Mouse (Mus musculus) T-cell, adult 2 months (primary cell): ENCODE measurements at regions not wholly inside any gene's neighbourhood (a gene's known extent, or its start where the extent isn't known, plus 50 kb on each side); places are given as distances from the start of the nearest gene placed in this dataset.

Experiments
- DNase-seq: peaks from one replicate; pipeline ENCODE4 v3.0.0; 2022; ENCODE audit warnings: low spot score

DNA sequence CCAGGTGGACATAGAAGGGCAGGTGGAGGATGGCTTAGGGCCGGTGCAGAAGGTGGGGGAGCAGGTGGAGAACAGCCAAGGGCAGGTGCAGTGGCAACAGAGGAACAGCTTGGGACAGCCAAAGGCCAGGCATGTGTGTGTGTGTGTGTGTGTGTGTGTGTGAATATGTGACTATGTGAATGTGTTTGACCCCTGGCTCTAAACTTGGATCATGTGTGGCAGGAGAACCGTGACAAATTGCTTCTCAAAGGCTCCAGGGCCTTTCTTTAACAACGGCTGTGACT, 236.7 kb upstream of the Wscd1 start:
- no peak for DNase-seq

DNA sequence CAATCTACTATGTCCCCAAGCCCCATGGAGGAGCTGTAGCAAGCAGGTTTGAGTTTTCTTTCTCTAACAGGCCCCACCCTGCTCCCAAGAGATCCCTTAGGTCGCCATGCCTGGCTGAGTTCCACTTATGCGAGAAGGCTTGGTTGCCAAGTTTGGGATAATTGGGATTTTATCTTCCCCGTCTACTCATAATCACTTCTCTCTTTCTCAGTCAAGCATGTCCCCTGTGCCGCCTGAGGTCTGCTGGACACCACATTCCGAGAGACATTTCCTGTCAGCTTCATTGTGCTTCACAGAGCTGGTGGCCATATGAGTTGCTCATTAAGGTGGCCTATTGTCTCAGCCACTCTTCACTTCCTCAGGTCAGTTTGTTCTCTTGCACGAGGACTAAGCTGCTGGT, 234.5 kb upstream of the Wscd1 start:
- DNase-seq, result no peak

GRCm38 (mm10) chr11:71517377-71517776, 232.3 kb upstream of the Wscd1 start:
- no peak for DNase-seq

DNA sequence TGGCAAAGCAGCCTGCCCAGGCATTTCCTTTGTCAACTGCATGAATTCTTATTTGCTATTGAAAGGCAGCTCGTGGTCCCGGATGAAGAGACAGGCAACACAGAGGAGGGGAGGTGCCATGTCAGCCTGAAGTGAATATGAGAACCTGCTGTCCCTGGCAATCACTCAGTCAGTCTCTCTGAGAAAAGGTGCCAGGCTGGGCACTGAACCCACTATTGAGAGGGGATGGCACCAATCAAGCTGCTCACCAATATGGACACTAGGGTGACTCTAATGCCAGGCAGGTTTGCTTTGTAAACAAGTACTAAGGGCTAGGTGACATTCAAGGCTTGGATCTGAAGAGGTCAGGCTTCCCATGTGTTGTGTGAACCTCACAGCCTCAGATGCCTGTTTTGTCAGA, 222.0 kb upstream of the Wscd1 start:
- DNase-seq, result no peak

DNA sequence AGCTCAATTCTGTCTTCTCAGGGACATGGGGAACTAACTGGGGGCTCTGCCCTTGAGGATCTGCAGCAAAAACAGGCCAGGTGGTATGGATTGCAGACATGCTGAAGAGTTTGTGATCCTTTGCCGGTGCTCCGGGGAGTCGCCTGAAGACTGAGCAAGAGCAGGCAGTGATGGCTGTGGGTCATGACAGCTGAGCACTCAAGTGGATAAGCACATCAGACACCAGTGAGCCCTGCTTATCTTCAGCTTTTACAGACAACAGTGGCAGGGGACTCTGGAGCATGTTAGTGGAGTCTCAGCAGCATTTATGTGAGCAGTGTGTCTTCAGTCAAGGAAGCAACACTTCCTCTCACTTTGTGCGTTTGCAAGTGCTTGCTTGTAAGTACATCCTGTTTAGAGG, 221.1 kb upstream of the Wscd1 start:
- DNase-seq, result no peak

GRCm38 (mm10) chr11:71541178-71541845, 208.4 kb upstream of the Wscd1 start:
- no peak for DNase-seq

DNA sequence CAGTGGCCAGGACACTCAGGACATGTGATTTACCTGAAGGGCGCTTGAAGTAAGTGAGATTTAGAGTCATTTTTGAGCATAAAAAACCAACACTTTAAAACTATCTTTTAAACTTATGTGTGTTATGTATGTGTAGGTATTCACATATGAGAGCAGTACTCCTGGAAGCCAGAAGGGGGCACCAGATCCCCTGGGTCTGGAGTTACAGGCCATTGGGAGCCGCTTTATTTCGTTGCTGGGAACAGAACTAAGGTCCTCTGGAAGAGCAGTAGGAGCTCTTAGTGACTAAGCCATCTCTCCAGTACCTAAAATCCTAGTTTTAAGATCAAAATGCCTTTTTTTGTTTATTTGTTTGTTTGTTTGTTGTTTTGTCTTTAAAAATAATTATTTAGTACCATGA, 192.3 kb upstream of the Wscd1 start:
- no peak for DNase-seq

GRCm38 (mm10) chr11:71564831-71565230, 184.9 kb upstream of the Wscd1 start:
- no peak for DNase-seq

DNA sequence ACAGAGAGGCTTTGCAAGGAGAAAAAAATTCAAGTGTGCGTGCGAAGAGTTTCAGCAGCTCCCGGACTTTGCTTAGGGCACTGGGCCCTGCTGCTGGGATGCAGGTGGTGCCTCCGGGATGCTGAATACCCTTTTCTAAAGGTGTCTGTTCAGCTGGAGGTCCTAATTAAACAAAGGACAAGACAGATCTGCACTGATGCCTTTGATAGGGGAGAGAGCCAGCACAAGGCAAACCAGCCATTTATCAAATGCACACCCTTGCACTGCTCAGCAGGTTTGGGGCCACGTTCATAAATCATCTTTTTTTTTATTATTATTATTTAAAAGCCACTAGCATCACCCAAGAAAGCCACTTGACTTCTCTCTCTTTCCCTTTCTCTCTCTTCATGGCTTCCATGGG, 172.9 kb upstream of the Wscd1 start:
- DNase-seq, result no peak

- DNase-seq, result no peak
Measured at GRCm38 (mm10) chr11:71581775-71582174, 167.9 kb upstream of the Wscd1 start.

- no peak for DNase-seq
Measured at GRCm38 (mm10) chr11:71591014-71591413, 158.7 kb upstream of the Wscd1 start.

- DNase-seq, result no peak
Measured at GRCm38 (mm10) chr11:71594250-71594847, 155.4 kb upstream of the Wscd1 start.

DNA sequence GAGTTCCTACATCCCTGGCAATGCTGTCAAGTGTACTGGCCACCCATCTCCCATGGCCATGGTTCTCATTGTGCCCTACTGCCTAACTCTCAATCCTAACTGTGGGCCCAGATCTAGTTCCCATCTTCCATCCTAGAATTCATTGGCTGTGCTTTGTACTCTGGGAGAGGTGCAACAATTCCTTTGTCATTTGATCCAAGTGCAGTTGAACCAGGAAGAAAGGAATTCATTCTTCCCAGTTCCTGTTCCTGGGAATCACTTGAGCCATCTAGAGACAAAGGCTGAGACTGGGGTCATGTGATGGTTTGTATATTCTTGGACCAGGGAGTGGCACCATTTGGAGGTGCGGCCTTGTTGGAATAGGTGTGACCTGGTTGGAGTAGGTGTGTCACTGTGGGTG, 152.0 kb upstream of the Wscd1 start:
- DNase-seq, result no peak

GRCm38 (mm10) chr11:71610782-71611181, 138.9 kb upstream of the Wscd1 start:
- no peak for DNase-seq

GRCm38 (mm10) chr11:71615526-71615925, 134.2 kb upstream of the Wscd1 start:
- DNase-seq, result no peak

DNA sequence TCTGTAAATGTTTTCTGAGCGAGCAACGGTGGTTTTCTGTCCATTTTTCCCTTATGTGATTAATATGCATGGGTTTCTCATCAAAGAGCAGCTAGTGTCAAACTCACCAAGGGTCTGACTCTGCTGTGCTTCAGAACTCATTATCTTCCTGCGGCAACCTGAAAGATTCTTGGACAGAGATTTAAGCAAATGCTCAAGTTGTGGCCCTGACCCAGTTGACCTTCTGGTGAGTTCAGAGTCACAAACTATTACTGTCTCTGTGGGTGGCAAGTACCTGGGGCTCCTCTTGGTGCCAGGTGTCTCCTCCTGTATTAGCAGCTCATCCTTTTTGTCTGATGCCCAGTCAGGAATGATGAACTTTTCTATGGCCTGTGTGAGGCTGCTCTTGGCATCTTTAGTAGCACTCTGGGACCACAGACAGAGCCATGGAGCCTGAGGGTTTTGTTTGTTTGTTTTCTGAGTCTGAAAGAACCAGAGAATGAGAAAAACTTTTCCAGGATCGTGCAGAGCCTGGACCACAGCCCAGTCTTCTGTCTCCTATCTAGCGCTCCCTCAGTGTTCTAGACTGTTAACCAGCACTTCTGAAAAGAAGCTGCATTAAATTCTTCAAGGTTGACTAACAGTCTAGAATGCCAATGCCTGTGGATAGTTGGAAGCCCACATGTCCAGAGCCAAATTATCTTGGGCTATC, 124.1 kb upstream of the Wscd1 start:
- no peak for DNase-seq

GRCm38 (mm10) chr11:71636111-71636510, 113.6 kb upstream of the Wscd1 start:
- no peak for DNase-seq

DNA sequence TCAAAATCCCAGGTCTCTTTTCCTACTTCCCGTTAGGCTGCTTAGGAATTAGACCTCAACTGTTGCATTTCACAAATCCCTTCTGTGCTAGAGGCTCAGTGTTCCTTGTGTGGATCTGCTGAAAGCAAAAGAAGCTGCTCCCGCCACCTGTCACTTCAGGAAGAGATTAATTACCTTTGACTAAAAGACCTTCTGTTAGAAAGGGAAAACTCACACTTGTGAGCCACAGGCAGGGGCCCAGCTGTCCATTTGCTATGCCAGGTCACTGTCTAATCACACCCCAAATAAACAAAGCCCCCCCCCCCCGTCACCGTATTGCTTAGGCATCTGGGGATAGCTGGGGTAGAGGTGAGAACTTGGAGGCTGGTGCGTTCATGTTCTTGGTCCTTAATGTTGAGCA, 112.9 kb upstream of the Wscd1 start:
- DNase-seq, result no peak

GRCm38 (mm10) chr11:71642886-71643285, 106.8 kb upstream of the Wscd1 start:
- DNase-seq, result no peak

GRCm38 (mm10) chr11:71651756-71652380, 97.9 kb upstream of the Wscd1 start:
- DNase-seq, result no peak

- DNase-seq, result no peak
Measured at GRCm38 (mm10) chr11:71652381-71652775, 97.3 kb upstream of the Wscd1 start.

DNA sequence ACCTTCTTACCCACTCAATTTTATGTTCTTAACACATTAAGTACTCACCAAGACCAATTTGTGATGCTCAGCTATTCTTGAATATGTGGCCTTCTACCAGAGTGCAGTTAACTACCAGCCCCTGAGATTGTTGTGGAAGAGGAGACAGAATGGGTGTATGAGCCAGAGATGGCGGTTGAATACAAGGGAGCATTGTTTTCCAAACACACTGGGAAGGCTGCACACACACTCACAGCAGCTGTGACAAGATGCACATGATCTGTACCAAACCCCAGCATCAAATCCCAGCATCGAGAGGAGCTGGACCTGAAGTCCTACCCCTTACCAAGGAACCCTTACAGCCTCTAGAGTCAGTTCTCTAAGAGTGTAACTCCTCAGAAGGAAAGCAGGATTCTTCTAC, 91.4 kb upstream of the Wscd1 start:
- DNase-seq, result no peak
